Mouse (Mus musculus) small intestine, adult 2 months (tissue): ENCODE data around the gene Mmgt2. TPM values are rescaled to one million over a fixed set of nuclear protein-coding genes. Genes with fewer than 3 reads are reported as not detected.

Source experiments
- H3K27ac ChIP-seq: fragments of 200-500 bp; 2 replicates; pipeline ENCODE4 v1.5.1; 2012; ENCODE audit warnings: low read depth, low read length, control low read depth, inconsistent platforms; ENCODE audit not compliant: insufficient read depth
- H3K27me3 ChIP-seq: fragments of 200-500 bp; 2 replicates; pipeline ENCODE4 v1.6.1; 2012; ENCODE audit warnings: mild to moderate bottlenecking, moderate library complexity, low read length, inconsistent platforms; ENCODE audit not compliant: control insufficient read depth, insufficient read depth
- H3K36me3 ChIP-seq: fragments of 200-500 bp; 2 replicates; pipeline ENCODE4 v1.6.1; 2012; ENCODE audit warnings: mild to moderate bottlenecking, low read length, control low read depth, inconsistent platforms; ENCODE audit not compliant: control insufficient read depth, insufficient read depth
- H3K4me1 ChIP-seq: fragments of 200-500 bp; 2 replicates; pipeline ENCODE4 v1.6.1; 2012; ENCODE audit warnings: low read length, inconsistent platforms, mixed read lengths; ENCODE audit not compliant: control insufficient read depth, insufficient read depth, insufficient read length
- H3K4me3 ChIP-seq: fragments of 200-500 bp; 2 replicates; pipeline ENCODE4 v1.5.1; 2012; ENCODE audit warnings: low read depth, mild to moderate bottlenecking, control low read depth, inconsistent platforms, low read length, moderate library complexity
- CTCF ChIP-seq: fragments of 200-500 bp; IDR thresholded peaks from 2 replicates; pipeline ENCODE4 v1.5.1; 2012; ENCODE audit warnings: low read depth, mild to moderate bottlenecking, control low read depth, inconsistent platforms, low read length, moderate library complexity, mixed read lengths; ENCODE audit not compliant: insufficient replicate concordance, insufficient read length; ENCODE audit errors: extremely low read depth
- POLR2A ChIP-seq: fragments of 200-500 bp; IDR thresholded peaks from 2 replicates; pipeline ENCODE4 v1.6.1; 2012; ENCODE audit warnings: low read depth, mild to moderate bottlenecking, control low read depth, inconsistent platforms, low read length, moderate library complexity
- WGBS: fragments of 180-500 bp; shearing (Covaris S2); methylation state at CpG from one replicate; pipeline ENCODE4 v1.1.7; 2018; 5-methylcytosine and 5-hydroxymethylcytosine counted together
- polyA plus RNA-seq: library from polyadenylated mRNA; depleted of rRNA; stranded (reverse); fragments of >200 nt; gene quantifications from 2 replicates; pipeline ENCODE4 v1.2.3, GENCODE M21; 2012

Gene Mmgt2
- polyA plus RNA-seq, 1 experiment, result 26.4 TPM

DNA sequence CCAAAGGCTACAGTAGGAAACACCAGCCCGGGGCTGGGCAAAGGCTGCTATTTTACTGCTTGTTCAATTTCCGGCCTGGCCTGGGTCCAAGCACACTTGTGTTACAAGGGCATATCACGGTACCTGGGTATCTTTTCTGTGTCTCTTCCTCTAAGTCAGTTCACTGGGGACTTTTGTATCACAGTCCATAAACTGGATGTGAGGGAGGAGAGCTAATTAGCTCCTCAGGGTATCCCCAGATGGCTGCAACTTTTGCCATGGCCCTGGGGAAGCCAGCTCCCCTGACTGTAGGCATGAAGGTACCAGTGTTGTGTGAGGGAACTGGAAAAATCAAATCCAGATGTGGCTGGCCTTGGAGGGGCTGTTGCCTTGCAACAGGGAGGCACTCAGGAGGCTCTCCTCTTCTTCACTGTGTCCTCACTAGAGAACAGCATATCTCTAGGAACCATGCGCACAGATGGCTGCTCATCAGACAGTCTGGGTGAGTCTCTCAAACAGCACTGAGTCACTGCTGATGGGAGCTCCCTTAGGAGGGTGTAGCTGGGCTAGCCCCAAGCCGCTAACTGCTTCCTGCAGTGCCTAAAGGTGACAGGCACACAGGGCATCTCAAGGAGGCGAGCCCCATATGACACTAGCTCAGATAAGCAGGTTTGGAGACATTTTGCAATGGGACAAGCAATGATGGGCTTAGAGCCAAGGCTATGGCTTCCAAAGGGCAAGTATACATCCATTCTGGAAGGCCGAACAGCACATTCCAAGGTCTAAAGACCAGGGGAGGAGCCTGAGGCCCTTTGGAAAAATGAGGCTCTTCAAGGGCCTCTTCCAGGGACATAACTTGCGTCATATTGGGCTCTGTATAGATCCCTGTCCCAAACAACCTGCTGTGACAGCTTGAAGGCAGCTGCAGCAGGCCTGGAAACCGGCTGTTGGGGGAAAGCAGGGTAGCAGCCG, 23.8 kb upstream of the Mmgt2 start:
- Histone ChIP-seq H3K4me3 (no peak overlapping the region), H3K27me3 (no peaks in the 10 kb centered on the region), H3K27ac (peak overlapping the region; percentile 98), H3K4me1 (peaks cover 30% of the 10 kb centered on the region), H3K36me3 (peaks cover 9% of the 10 kb centered on the region)
- 22% methylated on average over 10 of the region's 10 CpGs for WGBS
- TF ChIP-seq CTCF, result no peak
- no peak for TF ChIP-seq POLR2A

DNA sequence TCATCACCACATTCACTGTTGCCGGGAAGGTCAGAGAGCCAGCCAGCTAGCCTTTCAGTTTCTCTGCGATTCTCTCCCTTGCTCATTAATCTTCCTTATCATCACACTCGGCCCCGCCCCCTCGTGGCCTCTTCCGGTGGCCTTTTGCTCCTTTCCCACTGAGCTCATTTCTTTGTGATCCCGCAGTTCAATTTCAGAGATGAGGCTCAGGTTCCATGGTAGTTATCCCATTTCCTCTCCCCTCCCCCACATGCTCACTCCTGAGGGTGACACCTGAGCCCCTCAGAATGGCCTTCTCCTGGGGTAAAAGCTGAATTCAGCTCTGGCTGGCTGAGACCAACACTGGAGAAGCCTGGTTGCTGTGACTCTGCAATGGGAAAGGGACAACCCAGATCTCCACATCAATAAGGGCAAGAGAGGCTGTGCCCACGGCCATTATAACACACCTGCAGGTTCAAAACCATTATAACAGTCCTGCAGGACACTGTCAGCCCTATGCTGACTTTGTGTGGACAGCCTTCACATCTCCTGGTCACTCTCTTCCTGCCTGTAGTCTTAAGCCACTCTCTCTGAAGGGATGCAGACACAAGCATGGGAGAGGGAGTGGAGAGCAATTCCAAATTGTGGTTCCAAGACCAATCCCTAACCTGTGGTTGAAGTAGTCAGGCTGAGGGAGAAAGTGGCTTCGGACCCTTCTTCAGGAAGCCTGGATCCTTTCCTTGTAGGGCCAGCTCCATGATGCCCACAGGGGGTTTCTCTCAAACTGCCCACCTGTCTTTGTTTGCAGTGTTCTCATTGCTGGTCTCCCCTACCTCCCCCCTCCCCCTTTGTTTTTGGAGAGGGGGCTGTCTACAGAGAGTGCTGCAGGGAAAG, 18.9 kb upstream of the Mmgt2 start:
- 0 out of 2 replicates have a peak, but pooled peaks have one; percentile 26 for TF ChIP-seq POLR2A
- TF ChIP-seq CTCF, result no peak; the same call in 1 of the 2 replicates
- H3K27me3 ChIP-seq, result no peaks in the 10 kb centered on the region
- peak overlapping the region; percentile 88 for H3K27ac ChIP-seq
- H3K36me3 ChIP-seq, result no peaks in the 10 kb centered on the region
- H3K4me1 ChIP-seq, result peaks cover 27% of the 10 kb centered on the region; the same call in 1 of the 2 replicates
- 12% methylated on average over 9 of the region's 9 CpGs for WGBS
- H3K4me3 ChIP-seq, result no peak overlapping the region

DNA sequence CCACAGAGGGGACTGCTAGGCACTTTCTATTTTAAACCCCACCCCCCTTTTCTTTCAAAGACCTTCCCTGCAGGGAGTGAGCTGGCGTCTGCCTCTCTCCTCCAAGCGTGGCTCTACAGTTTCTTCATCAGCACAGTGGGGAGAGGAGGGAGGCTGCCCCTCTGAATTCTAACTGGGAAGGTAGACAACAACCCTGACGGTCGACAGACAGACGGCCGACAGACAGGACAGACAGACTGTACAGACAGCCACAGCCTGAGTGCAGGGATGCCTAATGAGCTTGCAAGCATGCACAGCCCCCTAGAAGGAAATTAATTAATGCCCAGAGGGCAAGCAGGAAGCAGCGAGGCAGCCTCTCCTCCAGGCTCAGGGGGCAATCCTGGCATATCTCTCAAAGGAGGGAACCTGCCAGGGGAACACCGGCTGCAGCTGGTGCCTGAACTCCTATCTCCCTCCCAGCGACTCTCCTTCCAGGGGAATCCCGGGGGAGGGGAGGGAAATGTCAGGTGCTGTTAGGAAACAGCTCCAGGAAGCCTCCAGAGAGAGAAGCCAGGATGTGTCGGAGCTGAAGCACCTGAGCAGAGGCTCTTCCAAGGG, 18.1 kb upstream of the Mmgt2 start:
- Histone ChIP-seq H3K27ac (peak overlapping the region; percentile 88), H3K4me3 (no peak overlapping the region), H3K4me1 (peaks cover 27% of the 10 kb centered on the region; the same call in 1 of the 2 replicates), H3K36me3 (no peaks in the 10 kb centered on the region), H3K27me3 (no peaks in the 10 kb centered on the region)
- TF ChIP-seq POLR2A, result no peak
- TF ChIP-seq CTCF, result no peak
- WGBS, result 16% methylated on average over 11 of the region's 11 CpGs

DNA sequence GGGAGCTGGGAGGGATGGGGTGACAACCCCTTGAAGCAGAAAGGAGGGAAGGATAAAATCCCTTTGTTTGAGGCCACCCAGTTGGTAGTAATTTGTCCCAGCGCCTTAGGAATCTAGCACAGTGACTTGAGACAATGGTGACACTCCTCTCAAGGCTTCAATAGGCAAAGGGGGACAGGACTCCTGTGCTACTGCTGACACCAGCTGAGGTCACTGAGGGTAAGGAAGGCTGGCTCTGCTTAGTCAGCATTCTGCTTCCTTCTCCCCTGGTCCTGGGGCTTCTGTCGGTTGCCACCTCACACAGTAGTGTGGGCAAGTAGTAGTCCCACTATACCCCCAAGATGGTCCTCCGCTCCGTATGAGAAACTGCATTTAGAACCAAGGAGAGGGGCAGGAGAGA, 17.3 kb upstream of the Mmgt2 start:
- H3K4me3 ChIP-seq, result no peak overlapping the region
- H3K27ac ChIP-seq, result no peak overlapping the region
- TF ChIP-seq CTCF (no peak), POLR2A (no peak)
- 84% methylated on average over 4 of the region's 4 CpGs for WGBS
- H3K4me1 ChIP-seq, result peaks cover 25% of the 10 kb centered on the region; the same call in 1 of the 2 replicates
- no peaks in the 10 kb centered on the region; the same call in 1 of the 2 replicates for H3K36me3 ChIP-seq
- H3K27me3 ChIP-seq, result no peaks in the 10 kb centered on the region

DNA sequence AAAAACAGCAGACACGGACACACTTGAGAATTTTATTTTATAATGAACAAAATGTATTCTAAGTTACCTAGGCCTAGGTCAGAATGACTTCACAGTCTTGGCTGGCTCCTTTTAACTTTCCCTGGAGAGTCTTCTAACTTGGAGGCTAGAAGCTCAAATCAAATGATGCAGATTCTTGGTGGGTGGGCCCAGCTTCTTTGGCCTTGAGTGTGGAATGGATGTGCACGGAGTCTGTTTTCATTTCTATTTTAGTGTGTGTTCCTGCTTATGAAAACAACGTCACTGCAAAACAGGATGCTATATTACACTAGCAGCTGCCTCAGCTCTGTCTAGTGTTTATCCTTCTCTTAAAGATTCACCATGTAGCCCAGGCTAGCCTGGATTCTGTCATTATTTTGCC, 13.1 kb upstream of the Mmgt2 start:
- TF ChIP-seq CTCF (no peak), POLR2A (no peak)
- Histone ChIP-seq H3K27ac (no peak overlapping the region), H3K36me3 (peaks cover 2% of the 10 kb centered on the region), H3K4me1 (peaks cover 12% of the 10 kb centered on the region; the same call in 1 of the 2 replicates), H3K27me3 (no peaks in the 10 kb centered on the region), H3K4me3 (no peak overlapping the region)
- 78% methylated on average over 3 of the region's 3 CpGs for WGBS

DNA sequence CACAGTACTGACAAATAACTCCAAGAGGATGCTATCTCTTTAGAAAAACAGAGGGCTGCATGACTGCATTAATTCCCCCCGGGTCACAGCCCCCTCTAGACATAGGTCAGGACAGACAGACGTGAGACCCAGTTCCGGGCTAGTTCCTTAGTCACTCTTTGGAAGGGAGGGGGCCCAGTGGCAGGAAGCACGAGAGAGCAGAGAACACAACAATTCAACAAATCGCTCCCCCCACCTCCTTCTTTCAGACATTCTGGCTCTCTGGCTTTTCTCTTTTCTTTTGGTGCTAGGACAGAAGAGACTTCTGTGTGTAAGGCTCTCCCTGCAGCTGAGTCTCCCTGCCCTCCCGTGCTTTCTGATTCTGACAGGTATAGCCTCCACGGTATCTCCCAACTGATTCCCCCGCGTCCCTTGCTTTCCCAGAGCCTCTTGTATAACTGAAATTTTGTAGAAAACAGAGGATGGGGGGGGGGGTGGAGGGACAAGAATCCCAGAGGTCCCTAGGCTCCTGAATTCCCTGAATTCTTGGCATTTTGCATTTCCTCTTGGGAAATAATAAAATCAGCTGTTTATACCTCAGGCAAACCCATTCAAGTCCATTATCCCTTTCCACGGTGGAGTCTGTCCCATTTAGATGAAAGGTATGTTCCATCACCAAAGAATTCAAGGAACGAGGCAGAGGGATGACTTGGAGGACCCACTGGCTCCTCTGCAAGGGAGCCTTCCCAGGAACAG, 12.2 kb upstream of the Mmgt2 start:
- Histone ChIP-seq H3K4me3 (no peak overlapping the region), H3K27ac (no peak overlapping the region), H3K27me3 (no peaks in the 10 kb centered on the region), H3K36me3 (peaks cover 2% of the 10 kb centered on the region), H3K4me1 (peaks cover 5% of the 10 kb centered on the region; the same call in 1 of the 2 replicates)
- 79% methylated on average over 11 of the region's 11 CpGs for WGBS
- TF ChIP-seq CTCF, result no peak
- no peak for TF ChIP-seq POLR2A
